Mouse (Mus musculus) forebrain, embryonic 14.5 days (tissue): ENCODE results near the gene Olfr729. TPM values are rescaled to one million over a fixed set of nuclear protein-coding genes. Genes with fewer than 3 reads are reported as not detected.

Experiments used
- ATAC-seq: fragments of 200-750 bp; cut with Nextera tagmentation; 2 replicates; pipeline ENCODE4 v1.8.0; 2017; ENCODE audit warnings: mild to moderate bottlenecking, moderate library complexity
- DNase-seq: peaks from one replicate; pipeline ENCODE4 v3.0.0-alpha.2; 2015; ENCODE audit warnings: low spot score
- H3K27ac ChIP-seq: fragments of 300-500 bp; sonication (generic); 2 replicates; pipeline ENCODE4 v1.5.1; 2014; ENCODE audit warnings: low read depth, mild to moderate bottlenecking, control low read depth, low read length, moderate library complexity
- H3K27me3 ChIP-seq: fragments of 300-500 bp; sonication (generic); replicated peaks from 2 replicates; pipeline ENCODE4 v1.6.1; 2014; ENCODE audit warnings: low read length, control low read depth, mixed read lengths; ENCODE audit not compliant: control insufficient read depth, insufficient read depth
- H3K36me3 ChIP-seq: fragments of 300-500 bp; sonication (generic); 2 replicates; pipeline ENCODE4 v1.6.1; 2014; ENCODE audit warnings: low read length, control low read depth; ENCODE audit not compliant: control insufficient read depth, insufficient read depth
- H3K4me1 ChIP-seq: fragments of 300-500 bp; sonication (generic); 2 replicates; pipeline ENCODE4 v1.6.1; 2014; ENCODE audit warnings: antibody characterized with exemption, low read length, control low read depth; ENCODE audit not compliant: control insufficient read depth, insufficient read depth
- H3K4me2 ChIP-seq: fragments of 300-500 bp; sonication (generic); 2 replicates; pipeline ENCODE4 v1.6.1; 2014; ENCODE audit warnings: mild to moderate bottlenecking, control low read depth, low read length
- H3K4me3 ChIP-seq: fragments of 300-500 bp; sonication (generic); 2 replicates; pipeline ENCODE4 v1.5.1; 2014; ENCODE audit warnings: low read depth, low read length, control low read depth
- H3K9ac ChIP-seq: fragments of 300-500 bp; sonication (generic); 2 replicates; pipeline ENCODE4 v1.6.1; 2014; ENCODE audit warnings: mild to moderate bottlenecking, low read length, control low read depth, moderate library complexity
- H3K9me3 ChIP-seq: fragments of 300-500 bp; sonication (generic); replicated peaks from 2 replicates; pipeline ENCODE4 v1.6.1; 2016; ENCODE audit warnings: low read length, control low read depth, mixed read lengths; ENCODE audit not compliant: control insufficient read depth
- WGBS: fragments of 180-500 bp; shearing (Covaris S2); extraction: QIAGEN DNeasy Blood & Tissue Kit; methylation state at CpG from one replicate; pipeline ENCODE4 v1.1.7; 2014; 5-methylcytosine and 5-hydroxymethylcytosine counted together
- polyA plus RNA-seq: library from polyadenylated mRNA; unstranded; fragments of >200 nt; fragmentation: Nextera tagmentation; extraction: Ambion mirVana; gene quantifications from 2 replicates; pipeline ENCODE4 v1.2.1, GENCODE M21; 2014

Olfr729 gene
- not detected in 2 replicates for polyA plus RNA-seq

DNA sequence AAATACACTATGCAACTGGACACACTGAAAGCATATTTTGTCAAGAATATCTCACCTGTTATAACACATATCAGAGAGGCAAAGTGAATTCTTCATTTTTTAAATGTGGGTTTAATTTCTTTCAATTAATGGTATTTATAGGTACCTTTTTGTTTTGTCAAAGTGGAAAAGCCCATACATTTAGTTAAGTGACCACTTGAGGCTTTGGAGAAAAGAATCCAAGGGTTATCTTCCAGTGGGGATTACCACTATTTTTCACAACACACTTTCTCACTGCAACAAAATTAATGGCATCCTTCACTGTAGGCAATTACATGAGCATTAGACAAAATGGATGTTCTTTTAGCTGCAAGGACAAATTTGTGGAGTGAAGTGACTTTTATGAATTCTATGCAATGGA is at the start of gene Olfr729:
Gene Olfr729 (minus strand): TSS at position 101 of the 400 bp plus-strand sequence.
- DNase-seq (no peak), ATAC-seq (no peak)
- Histone ChIP-seq H3K27me3 (no peaks in the 10 kb centered on the region), H3K4me3 (no peak within 1 kb of the TSS), H3K4me2 (no peak within 1 kb of the TSS), H3K9me3 (no peaks in the 10 kb centered on the region), H3K4me1 (no peaks in the 10 kb centered on the region), H3K9ac (no peak within 1 kb of the TSS), H3K27ac (no peak within 1 kb of the TSS), H3K36me3 (no peaks in the 10 kb centered on the region)

DNA sequence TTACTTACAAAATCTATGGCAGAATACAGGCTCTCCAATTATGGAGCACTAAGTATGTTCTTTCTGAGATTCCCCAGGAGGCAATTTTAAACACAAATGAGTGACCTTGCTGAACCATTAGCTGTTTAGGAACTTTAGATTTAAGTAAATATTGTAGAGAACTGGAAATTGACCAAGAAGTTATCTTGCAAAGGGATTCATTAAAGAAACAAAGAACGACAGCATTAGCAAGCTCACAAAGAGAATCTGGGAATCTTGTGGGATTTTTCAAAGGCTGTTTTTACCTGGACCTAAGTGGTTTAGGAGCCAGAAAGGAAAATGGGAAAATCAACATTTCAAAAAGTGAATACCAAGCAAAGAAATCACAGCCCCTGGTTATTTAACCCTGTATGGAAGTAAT is 35.4 kb upstream of the Olfr729 start, which contains the start of gene Olfr730:
Gene Olfr730 (minus strand): TSS at position 101 of the 400 bp plus-strand sequence.
- WGBS = 44% methylated on average over 1 of the region's 1 CpGs
- no peak for ATAC-seq

DNA sequence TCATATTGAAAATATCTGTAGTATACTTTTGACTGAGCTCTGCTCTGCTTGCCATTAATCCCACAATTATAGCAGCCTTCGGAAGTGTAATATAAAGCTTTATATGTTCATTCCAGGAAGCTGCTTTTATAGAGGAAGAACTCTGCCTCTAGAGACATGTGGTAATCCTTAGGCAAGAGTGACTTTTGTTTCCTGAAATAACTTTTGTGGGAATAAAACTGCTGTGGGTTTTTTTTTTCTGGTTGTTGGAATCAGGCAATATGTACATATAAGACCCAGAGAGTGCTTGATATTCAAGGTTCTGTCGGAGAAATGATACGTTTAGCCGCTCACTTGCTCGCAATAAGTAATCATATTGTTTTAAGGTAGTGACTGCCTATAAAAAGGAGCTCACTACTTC is 10.1 kb downstream of the Olfr729 start, which contains the start of gene Olfr728:
Gene Olfr728 (minus strand): TSS at position 101 of the 400 bp plus-strand sequence.
- Histone ChIP-seq H3K9ac (no peak within 1 kb of the TSS), H3K4me1 (no peaks in the 10 kb centered on the region), H3K9me3 (no peaks in the 10 kb centered on the region), H3K27me3 (no peaks in the 10 kb centered on the region), H3K4me3 (no peak within 1 kb of the TSS), H3K4me2 (no peak within 1 kb of the TSS), H3K36me3 (no peaks in the 10 kb centered on the region), H3K27ac (no peak within 1 kb of the TSS)
- ATAC-seq = no peak
- DNase-seq = no peak
- WGBS = 94% methylated on average over 5 of the region's 5 CpGs

More for the DNA sequence above, 35.4 kb upstream of the Olfr729 start, which contains the start of gene Olfr730:
- no peak for DNase-seq
- Histone ChIP-seq H3K4me2 (no peak within 1 kb of the TSS), H3K9ac (no peak within 1 kb of the TSS), H3K9me3 (no peaks in the 10 kb centered on the region), H3K4me1 (no peaks in the 10 kb centered on the region), H3K36me3 (no peaks in the 10 kb centered on the region), H3K27ac (no peak within 1 kb of the TSS), H3K4me3 (no peak within 1 kb of the TSS), H3K27me3 (no peaks in the 10 kb centered on the region)

DNA sequence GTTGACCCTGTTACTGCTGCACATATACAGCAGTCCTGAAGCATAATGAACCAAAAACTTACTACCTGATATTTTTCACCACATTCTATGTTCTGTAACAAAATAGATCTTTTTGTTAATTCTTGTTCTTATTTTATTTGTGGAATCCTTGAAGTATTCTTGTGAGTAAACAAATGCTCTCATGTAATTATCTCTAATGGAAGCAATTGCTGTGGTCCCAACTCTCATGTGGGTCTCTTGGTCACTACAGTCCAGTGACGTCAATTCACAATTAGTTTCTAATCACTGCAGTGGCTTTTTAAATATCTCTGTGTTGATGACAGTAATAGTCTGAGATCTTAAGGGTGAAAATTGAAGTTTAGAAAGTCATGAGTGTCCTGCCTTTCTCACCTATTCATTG is 29.8 kb downstream of the Olfr729 start, which contains the start of gene Olfr727:
Gene Olfr727 (plus strand): TSS at position 301 of the 400 bp plus-strand sequence.
- Histone ChIP-seq H3K4me1 (no peaks in the 10 kb centered on the region), H3K27me3 (no peaks in the 10 kb centered on the region)

More for the DNA sequence above, 29.8 kb downstream of the Olfr729 start, which contains the start of gene Olfr727:
- no peak within 1 kb of the TSS for H3K27ac ChIP-seq
- 86% methylated on average over 1 of the region's 1 CpGs for WGBS
- H3K4me2 ChIP-seq = no peak within 1 kb of the TSS
- no peak within 1 kb of the TSS for H3K4me3 ChIP-seq
- no peak within 1 kb of the TSS for H3K9ac ChIP-seq
- DNase-seq (no peak), ATAC-seq (no peak)
- H3K36me3 ChIP-seq = no peaks in the 10 kb centered on the region
- no peaks in the 10 kb centered on the region for H3K9me3 ChIP-seq

Other genes with a start within 250 kb of the Olfr729 start
- not detected in 2 replicates for gene Olfr723, start 221.1 kb downstream of the Olfr729 start, polyA plus RNA-seq
- gene Olfr724, start 189.6 kb downstream of the Olfr729 start, polyA plus RNA-seq = not detected in 2 replicates
- gene Olfr725, start 112.5 kb downstream of the Olfr729 start, polyA plus RNA-seq = not detected in 2 replicates
- gene Olfr726, start 62.0 kb downstream of the Olfr729 start, polyA plus RNA-seq = not detected in 2 replicates
- gene Olfr727, start 29.7 kb downstream of the Olfr729 start, polyA plus RNA-seq = not detected in 2 replicates
- gene Olfr728, start 10.2 kb downstream of the Olfr729 start, polyA plus RNA-seq = not detected in 2 replicates
- not detected in 2 replicates for gene Olfr730, start 35.3 kb upstream of the Olfr729 start, polyA plus RNA-seq
- gene Olfr731, start 89.0 kb upstream of the Olfr729 start, polyA plus RNA-seq = not detected in 2 replicates
- gene Olfr732, start 131.3 kb upstream of the Olfr729 start, polyA plus RNA-seq = not detected in 2 replicates
- gene Olfr733, start 148.6 kb upstream of the Olfr729 start, polyA plus RNA-seq = not detected in 2 replicates
- gene Olfr734, start 173.9 kb upstream of the Olfr729 start, polyA plus RNA-seq = not detected in 2 replicates
- not detected in 2 replicates for gene Olfr735, start 196.0 kb upstream of the Olfr729 start, polyA plus RNA-seq
- gene Tlr11, start 205.0 kb upstream of the Olfr729 start, polyA plus RNA-seq = not detected in 2 replicates
- not detected in 2 replicates for gene Olfr736, start 228.3 kb upstream of the Olfr729 start, polyA plus RNA-seq